Mouse (Mus musculus): ENCODE measurements around the gene Grb10.

Grb10 gene

GRCm38 (mm10) chr11:11970246-11970645, 68.2 kb downstream of the Grb10 start:
- DNase-seq (ENCODE audit: inconsistent ontology term): no peak

- no peak for DNase-seq (ENCODE audit: inconsistent ontology term)
Observed at GRCm38 (mm10) chr11:11968830-11969229, 69.7 kb downstream of the Grb10 start.

GRCm38 (mm10) chr11:11967519-11967918, 71.0 kb downstream of the Grb10 start:
- DNase-seq (ENCODE audit: inconsistent ontology term): no peak

- no peak for DNase-seq (ENCODE audit: inconsistent ontology term)
Observed at GRCm38 (mm10) chr11:11966220-11966619, 72.3 kb downstream of the Grb10 start.

- no peak for DNase-seq (ENCODE audit: inconsistent ontology term)
Observed at GRCm38 (mm10) chr11:11965501-11966125, 72.9 kb downstream of the Grb10 start.

- no peak for DNase-seq (ENCODE audit: inconsistent ontology term)
Observed at GRCm38 (mm10) chr11:11964729-11965128, 73.8 kb downstream of the Grb10 start.

GRCm38 (mm10) chr11:11963587-11963986, 74.9 kb downstream of the Grb10 start:
- DNase-seq (ENCODE audit: inconsistent ontology term): no peak

- no peak for DNase-seq (ENCODE audit: inconsistent ontology term)
Observed at GRCm38 (mm10) chr11:11963065-11963464, 75.4 kb downstream of the Grb10 start.

GRCm38 (mm10) chr11:11962629-11962954, 75.9 kb downstream of the Grb10 start:
- DNase-seq (ENCODE audit: inconsistent ontology term): peak; percentile 62

GRCm38 (mm10) chr11:11961917-11962628, 76.4 kb downstream of the Grb10 start:
- peak; percentile 48 for DNase-seq (ENCODE audit: inconsistent ontology term)

- DNase-seq (ENCODE audit: inconsistent ontology term): no peak
Observed at GRCm38 (mm10) chr11:11960858-11961257, 77.6 kb downstream of the Grb10 start.

GRCm38 (mm10) chr11:11960227-11960626, 78.3 kb downstream of the Grb10 start:
- DNase-seq (ENCODE audit: inconsistent ontology term): no peak

GRCm38 (mm10) chr11:11958479-11958878, 80.0 kb downstream of the Grb10 start:
- DNase-seq (ENCODE audit: inconsistent ontology term): no peak

GRCm38 (mm10) chr11:11958061-11958361, 80.5 kb downstream of the Grb10 start:
- DNase-seq (ENCODE audit: inconsistent ontology term): no peak

GRCm38 (mm10) chr11:11957211-11958060, 81.0 kb downstream of the Grb10 start:
- no peak for DNase-seq (ENCODE audit: inconsistent ontology term)

GRCm38 (mm10) chr11:11955783-11956182, 82.7 kb downstream of the Grb10 start:
- no peak for DNase-seq (ENCODE audit: inconsistent ontology term)

- no peak for DNase-seq (ENCODE audit: inconsistent ontology term)
Observed at GRCm38 (mm10) chr11:11954606-11955005, 83.9 kb downstream of the Grb10 start.

- no peak for DNase-seq (ENCODE audit: inconsistent ontology term)
Observed at GRCm38 (mm10) chr11:11954115-11954438, 84.4 kb downstream of the Grb10 start.

GRCm38 (mm10) chr11:11953364-11954114, 84.9 kb downstream of the Grb10 start:
- DNase-seq (ENCODE audit: inconsistent ontology term): no peak

- DNase-seq (ENCODE audit: inconsistent ontology term): no peak
Observed at GRCm38 (mm10) chr11:11952569-11952968, 85.9 kb downstream of the Grb10 start.

- no peak for DNase-seq (ENCODE audit: inconsistent ontology term)
Observed at GRCm38 (mm10) chr11:11948988-11949365, 89.5 kb downstream of the Grb10 start.

- DNase-seq (ENCODE audit: inconsistent ontology term): no peak
Observed at GRCm38 (mm10) chr11:11948321-11948987, 90.0 kb downstream of the Grb10 start.

Data from Muller cell, postnatal 12 days (primary cell).